Mouse (Mus musculus): ENCODE results near the gene Zfp619. TPM values are rescaled to one million over a fixed set of nuclear protein-coding genes. Genes with fewer than 3 reads are reported as not detected.

The Zfp619 gene
- total and polyA plus RNA-seq, 3 experiments: 0.64 to 1.3 (median 1.1) TPM

- no peaks in the 10 kb centered on the region for H3K27me3 ChIP-seq (replicated peaks)
Observed at GRCm38 (mm10) chr7:39487854-39488205, 29.7 kb upstream of the Zfp619 start.

GRCm38 (mm10) chr7:39494646-39495045, 22.9 kb upstream of the Zfp619 start:
- Histone ChIP-seq H3K4me1 (ENCODE audit: control insufficient read depth in 1 of 2, insufficient read depth in 2 of 2) (no peaks in the 10 kb centered on the region), H3K4me2 (ENCODE audit: insufficient read depth, low read depth, poor library complexity, severe bottlenecking) (no peak overlapping the region), H3K27me3 (replicated peaks) (no peaks in the 10 kb centered on the region), H3K9me3 (replicated peaks; ENCODE audit: low read length) (peaks cover 2% of the 10 kb centered on the region), H3K79me2 (replicated peaks; ENCODE audit: control insufficient read depth, extremely low read depth, insufficient read depth, poor library complexity, severe bottlenecking) (no peaks in the 10 kb centered on the region), H3K27ac (ENCODE audit: insufficient read depth, low read depth) (no peak overlapping the region), H3K36me3 (replicated peaks in 1 of 2; ENCODE audit: control insufficient read depth in 1 of 2, insufficient read depth in 1 of 2, low read length in 1 of 2) (no peaks in the 10 kb centered on the region), H3K9ac (ENCODE audit: insufficient read depth, low read depth) (no peak overlapping the region), H3K4me3 (replicated peaks in 1 of 3; ENCODE audit: low read depth in 2 of 3, low read length in 2 of 3, poor library complexity in 1 of 3) (no peak overlapping the region)
- dilution Hi-C loops (cut with MboI; ENCODE audit: extremely low pct_ligation_motif_present, extremely low pct_unique_long_range_greater_than_20kb, low sequenced_read_pairs) (no loop called here), in situ Hi-C loops (cut with MboI; ENCODE audit: low pct_ligation_motif_present, low pct_unique_long_range_greater_than_20kb, low sequenced_read_pairs) (no loop called here)
- DNase-seq (ENCODE audit: extremely low read depth): no peak
- no peak for TF ChIP-seq TBP (conservative IDR thresholded peaks at IDR 0.05; ENCODE audit: low read depth, low read length)
- TF ChIP-seq ZKSCAN1 (IDR thresholded peaks at IDR 0.05; ENCODE audit: borderline replicate concordance, low read depth, low read length): no peak
- no peak for TF ChIP-seq IRF4 (IDR thresholded peaks at IDR 0.05; ENCODE audit: low read depth, low read length)
- no peak for TF ChIP-seq MAZ (IDR thresholded peaks at IDR 0.05; ENCODE audit: low read depth, low read length)
- no peak for TF ChIP-seq MXI1 (IDR thresholded peaks at IDR 0.05; ENCODE audit: low read depth, low read length)
- TF ChIP-seq MEF2A (IDR thresholded peaks at IDR 0.05; ENCODE audit: borderline replicate concordance, low read depth, low read length): no peak
- TF ChIP-seq JUND (conservative IDR thresholded peaks at IDR 0.05; ENCODE audit: low read depth, low read length): no peak
- no peak for TF ChIP-seq HCFC1 (IDR thresholded peaks at IDR 0.05; ENCODE audit: low read depth, low read length)
- TF ChIP-seq ETS1 (conservative IDR thresholded peaks at IDR 0.05; ENCODE audit: low read depth, low read length): no peak
- no peak for TF ChIP-seq KAT2A (IDR thresholded peaks at IDR 0.05; ENCODE audit: insufficient replicate concordance, low read length)
- no peak for TF ChIP-seq E2F4 (IDR thresholded peaks at IDR 0.05; ENCODE audit: insufficient replicate concordance, low read depth, low read length)
- TF ChIP-seq MYC (IDR thresholded peaks at IDR 0.05; ENCODE audit: low read depth, low read length): no peak
- no peak for TF ChIP-seq UBTF (IDR thresholded peaks at IDR 0.05; ENCODE audit: low read depth, low read length)
- TF ChIP-seq ZC3H11A (IDR thresholded peaks at IDR 0.05; ENCODE audit: low read depth, low read length): no peak

More at GRCm38 (mm10) chr7:39487854-39488205, 29.7 kb upstream of the Zfp619 start:
- Histone ChIP-seq H3K4me1 (ENCODE audit: control insufficient read depth in 1 of 2, insufficient read depth in 2 of 2) (peaks cover 0 to 11% of the 10 kb centered on the region in 2 experiments; a peak in 2 of 4 replicates), H3K79me2 (replicated peaks; ENCODE audit: control insufficient read depth, extremely low read depth, insufficient read depth, poor library complexity, severe bottlenecking) (no peaks in the 10 kb centered on the region), H3K4me2 (ENCODE audit: insufficient read depth, low read depth, poor library complexity, severe bottlenecking) (no peak overlapping the region), H3K27ac (ENCODE audit: insufficient read depth, low read depth) (no peak overlapping the region), H3K36me3 (replicated peaks in 1 of 2; ENCODE audit: control insufficient read depth in 1 of 2, insufficient read depth in 1 of 2, low read length in 1 of 2) (no peaks in the 10 kb centered on the region), H3K9ac (ENCODE audit: insufficient read depth, low read depth) (no peak overlapping the region), H3K4me3 (replicated peaks in 1 of 3; ENCODE audit: low read depth in 2 of 3, low read length in 2 of 3, poor library complexity in 1 of 3) (no peak overlapping the region), H3K9me3 (replicated peaks; ENCODE audit: low read length) (no peaks in the 10 kb centered on the region)
- TF ChIP-seq ZNF384 (IDR thresholded peaks at IDR 0.05; ENCODE audit: low read depth, low read length) (no peak), KAT2A (IDR thresholded peaks at IDR 0.05; ENCODE audit: insufficient replicate concordance, low read length) (no peak), JUND (conservative IDR thresholded peaks at IDR 0.05; ENCODE audit: low read depth, low read length) (no peak), UBTF (IDR thresholded peaks at IDR 0.05; ENCODE audit: low read depth, low read length) (no peak), IRF4 (IDR thresholded peaks at IDR 0.05; ENCODE audit: low read depth, low read length) (no peak)
- no peak for DNase-seq (ENCODE audit: extremely low read depth)
- dilution Hi-C loops (cut with MboI; ENCODE audit: extremely low pct_ligation_motif_present, extremely low pct_unique_long_range_greater_than_20kb, low sequenced_read_pairs) (no loop called here), in situ Hi-C loops (cut with MboI; ENCODE audit: low pct_ligation_motif_present, low pct_unique_long_range_greater_than_20kb, low sequenced_read_pairs) (no loop called here)
